Mouse (Mus musculus) liver, embryonic 11.5 days (tissue): Measurements from ENCODE around the gene Olfr701. TPM values are rescaled to one million over a fixed set of nuclear protein-coding genes. Genes with fewer than 3 reads are reported as not detected.

Experiments
- ATAC-seq: fragments of 200-750 bp; cut with Nextera tagmentation; replicated peaks from 2 replicates; pipeline ENCODE4 v1.8.0; 2017; ENCODE audit warnings: moderate number of reproducible peaks, mild to moderate bottlenecking, moderate TSS enrichment, moderate library complexity; ENCODE audit not compliant: low FRiP score
- DNase-seq: peaks from one replicate; pipeline ENCODE4 v3.0.0-alpha.2; 2017; ENCODE audit warnings: low spot score
- H3K27ac ChIP-seq: fragments of 300-500 bp; sonication (generic); 2 replicates; pipeline ENCODE4 v1.5.1; 2014; ENCODE audit warnings: mild to moderate bottlenecking, low read depth, low read length, control low read depth
- H3K27me3 ChIP-seq: fragments of 300-500 bp; sonication (generic); replicated peaks from 2 replicates; pipeline ENCODE4 v1.6.1; 2014; ENCODE audit warnings: low read length, mixed read lengths; ENCODE audit not compliant: control insufficient read depth, insufficient read depth
- H3K36me3 ChIP-seq: fragments of 300-500 bp; sonication (generic); 2 replicates; pipeline ENCODE4 v1.6.1; 2014; ENCODE audit warnings: mild to moderate bottlenecking, low read length, moderate library complexity, mixed read lengths; ENCODE audit not compliant: control insufficient read depth, insufficient read depth
- H3K4me1 ChIP-seq: fragments of 300-500 bp; sonication (generic); replicated peaks from 2 replicates; pipeline ENCODE4 v1.6.1; 2014; ENCODE audit warnings: low read length, mixed read lengths; ENCODE audit not compliant: control insufficient read depth, insufficient read depth
- H3K4me2 ChIP-seq: fragments of 300-500 bp; sonication (generic); 2 replicates; pipeline ENCODE4 v1.6.1; 2014; ENCODE audit warnings: mild to moderate bottlenecking, control low read depth, moderate library complexity
- H3K4me3 ChIP-seq: fragments of 300-500 bp; sonication (generic); 2 replicates; pipeline ENCODE4 v1.5.1; 2014; ENCODE audit warnings: low read depth, low read length, control low read depth
- H3K9ac ChIP-seq: fragments of 300-500 bp; sonication (generic); 2 replicates; pipeline ENCODE4 v1.6.1; 2014; ENCODE audit warnings: low read depth, low read length, control low read depth
- H3K9me3 ChIP-seq: fragments of 300-500 bp; sonication (generic); 2 replicates; pipeline ENCODE4 v1.6.1; 2016; ENCODE audit warnings: low read length, inconsistent platforms, mixed read lengths; ENCODE audit not compliant: control insufficient read depth
- WGBS: fragments of 180-500 bp; shearing (Covaris S2); extraction: QIAGEN DNeasy Blood & Tissue Kit; methylation state at CpG from one replicate; pipeline ENCODE4 v1.1.7; 2014; 5-methylcytosine and 5-hydroxymethylcytosine counted together
- polyA plus RNA-seq: library from polyadenylated mRNA; unstranded; fragments of >200 nt; fragmentation: Nextera tagmentation; extraction: Ambion mirVana; gene quantifications from 2 replicates; pipeline ENCODE4 v1.2.1, GENCODE M21; 2014

Gene Olfr701
- polyA plus RNA-seq = not detected in 2 replicates

DNA sequence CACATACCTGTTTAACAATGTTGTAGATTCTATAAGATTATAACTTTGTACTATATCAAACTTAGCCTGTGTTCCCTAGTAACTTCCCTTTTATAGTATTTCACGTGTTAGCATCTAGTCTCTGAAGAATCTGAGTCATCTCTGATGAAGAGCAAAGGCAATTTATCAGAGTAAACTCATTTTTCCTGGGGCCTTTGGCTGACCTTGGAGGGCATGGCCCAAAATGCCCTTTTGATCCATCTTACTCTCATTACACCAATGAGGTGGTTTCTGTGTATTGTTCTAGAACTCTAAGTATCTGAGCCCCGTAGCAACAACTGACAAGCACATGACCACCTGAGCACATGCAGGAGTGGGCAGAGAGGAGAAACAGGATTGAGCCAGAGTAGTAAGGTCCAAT is at the start of gene Olfr701:
Gene Olfr701, plus strand, starts transcription at position 301 of the 400 bp plus-strand sequence.
- H3K4me1 ChIP-seq = no peaks in the 10 kb centered on the region
- no peaks in the 10 kb centered on the region for H3K27me3 ChIP-seq
- 63% methylated on average over 2 of the region's 2 CpGs for WGBS
- no peaks in the 10 kb centered on the region for H3K9me3 ChIP-seq
- H3K9ac ChIP-seq = no peak within 1 kb of the TSS
- no peaks in the 10 kb centered on the region for H3K36me3 ChIP-seq
- H3K4me2 ChIP-seq = no peak within 1 kb of the TSS
- H3K4me3 ChIP-seq = no peak within 1 kb of the TSS
- H3K27ac ChIP-seq = no peak within 1 kb of the TSS
- ATAC-seq (no peak), DNase-seq (no peak)

DNA sequence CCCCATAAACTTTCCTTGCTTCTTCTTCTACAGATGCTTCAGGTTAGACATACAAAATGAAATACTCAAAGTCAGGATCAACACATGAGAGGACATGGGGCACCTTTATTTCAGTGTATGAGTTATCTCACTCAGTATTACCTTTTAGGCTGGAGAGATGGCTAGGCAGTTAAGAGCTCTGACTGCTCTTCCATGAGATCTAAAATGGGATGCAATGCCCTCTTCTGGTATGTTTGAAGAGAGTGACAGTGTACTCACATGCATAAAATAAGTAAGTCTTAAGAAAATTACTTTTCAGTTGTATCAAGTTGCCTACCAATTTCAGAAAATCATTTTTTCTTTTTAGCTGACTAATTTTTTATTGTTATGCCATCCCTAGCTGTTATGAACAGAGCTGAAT is 25.6 kb upstream of the Olfr701 start:
- H3K4me1 ChIP-seq = no peaks in the 10 kb centered on the region
- no peak overlapping the region for H3K9ac ChIP-seq
- H3K4me2 ChIP-seq = no peak overlapping the region
- ATAC-seq = no peak
- H3K4me3 ChIP-seq = no peak overlapping the region
- no peaks in the 10 kb centered on the region for H3K9me3 ChIP-seq
- no peaks in the 10 kb centered on the region for H3K36me3 ChIP-seq
- no peaks in the 10 kb centered on the region for H3K27me3 ChIP-seq
- no peak overlapping the region for H3K27ac ChIP-seq
- DNase-seq = no peak

DNA sequence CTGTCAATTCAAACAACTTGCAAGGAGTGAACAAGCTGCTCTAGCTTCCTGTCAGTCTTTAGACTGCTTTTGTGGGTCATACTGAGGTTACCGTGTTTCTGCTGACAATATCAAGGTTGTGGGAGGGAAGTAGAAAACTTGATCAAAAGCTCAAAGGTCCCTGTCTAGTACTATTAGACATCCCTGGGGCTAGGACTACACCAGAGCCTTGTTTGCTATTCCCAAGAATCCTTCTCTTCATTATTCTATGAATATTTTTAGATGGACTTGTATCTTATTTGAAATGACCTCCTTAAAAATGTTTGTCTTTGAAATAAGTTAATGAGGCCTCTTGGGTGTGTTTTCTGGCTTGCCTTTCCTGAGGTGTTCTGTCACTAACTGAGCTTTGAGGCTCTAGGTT is 20.8 kb upstream of the Olfr701 start, which contains the start of gene Olfr699:
Gene Olfr699, minus strand, starts transcription at position 101 of the 400 bp plus-strand sequence.
- WGBS = 68% methylated on average over 1 of the region's 1 CpGs
- no peak for DNase-seq
- no peak for ATAC-seq

DNA sequence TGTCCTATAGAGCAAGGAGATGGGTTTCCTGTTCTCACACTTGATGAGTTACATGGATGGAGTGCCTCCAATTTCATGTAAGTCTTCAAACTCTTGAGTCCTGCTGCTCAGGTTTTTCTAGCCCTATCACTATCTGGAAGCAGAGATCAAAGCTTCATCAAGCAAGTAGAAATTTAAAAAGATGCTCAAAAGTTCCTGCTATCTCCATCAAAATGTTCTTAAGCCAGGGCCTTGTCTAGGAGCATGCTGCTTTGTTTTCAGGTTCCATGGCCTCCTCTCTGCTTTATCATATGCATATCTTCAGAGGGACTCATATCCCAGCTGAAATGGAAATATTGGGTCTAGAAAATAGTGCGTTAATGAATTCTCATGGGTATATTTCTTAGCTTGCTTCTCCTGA is 5.2 kb upstream of the Olfr701 start, which contains the start of gene Olfr700:
Gene Olfr700, minus strand, starts transcription at position 101 of the 400 bp plus-strand sequence.
- ATAC-seq (no peak), DNase-seq (no peak)
- WGBS = 88% methylated on average over 1 of the region's 1 CpGs
- Histone ChIP-seq H3K4me2 (no peak within 1 kb of the TSS), H3K27ac (no peak within 1 kb of the TSS), H3K9me3 (no peaks in the 10 kb centered on the region), H3K4me3 (no peak within 1 kb of the TSS), H3K9ac (no peak within 1 kb of the TSS), H3K4me1 (no peaks in the 10 kb centered on the region), H3K36me3 (no peaks in the 10 kb centered on the region), H3K27me3 (no peaks in the 10 kb centered on the region)

More for the DNA sequence above, 20.8 kb upstream of the Olfr701 start, which contains the start of gene Olfr699:
- Histone ChIP-seq H3K4me1 (no peaks in the 10 kb centered on the region), H3K27me3 (no peaks in the 10 kb centered on the region), H3K9ac (no peak within 1 kb of the TSS), H3K4me2 (no peak within 1 kb of the TSS), H3K4me3 (no peak within 1 kb of the TSS), H3K27ac (no peak within 1 kb of the TSS), H3K36me3 (no peaks in the 10 kb centered on the region), H3K9me3 (0 out of 2 replicates have a peak, but pooled peaks cover 3% of the 10 kb centered on the region)

DNA sequence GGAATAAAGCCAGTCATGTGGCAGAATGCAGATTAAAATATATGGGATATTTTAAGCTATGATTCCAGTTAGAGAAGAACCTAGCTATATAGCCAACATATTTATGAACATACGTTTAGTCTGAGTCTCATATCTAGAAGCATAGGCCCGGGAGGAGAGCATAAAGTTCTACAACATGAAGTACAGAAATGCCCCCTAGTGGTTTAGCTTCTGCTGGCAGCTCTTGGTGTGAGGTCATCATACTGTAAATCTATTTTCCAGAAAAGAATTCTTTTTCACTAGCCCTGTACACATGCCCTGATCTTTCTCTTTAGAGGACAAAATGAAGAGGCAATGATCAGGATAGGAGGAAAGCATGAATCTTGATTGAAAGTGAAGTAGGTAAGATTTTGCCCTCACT is 1.8 kb downstream of the Olfr701 start:
- Histone ChIP-seq H3K27me3 (no peaks in the 10 kb centered on the region), H3K9ac (no peak overlapping the region), H3K36me3 (no peaks in the 10 kb centered on the region), H3K4me3 (no peak overlapping the region), H3K4me2 (no peak overlapping the region), H3K4me1 (no peaks in the 10 kb centered on the region), H3K27ac (no peak overlapping the region), H3K9me3 (no peaks in the 10 kb centered on the region)
- 36% methylated on average over 2 of the region's 2 CpGs for WGBS
- no peak for DNase-seq
- no peak for ATAC-seq

DNA sequence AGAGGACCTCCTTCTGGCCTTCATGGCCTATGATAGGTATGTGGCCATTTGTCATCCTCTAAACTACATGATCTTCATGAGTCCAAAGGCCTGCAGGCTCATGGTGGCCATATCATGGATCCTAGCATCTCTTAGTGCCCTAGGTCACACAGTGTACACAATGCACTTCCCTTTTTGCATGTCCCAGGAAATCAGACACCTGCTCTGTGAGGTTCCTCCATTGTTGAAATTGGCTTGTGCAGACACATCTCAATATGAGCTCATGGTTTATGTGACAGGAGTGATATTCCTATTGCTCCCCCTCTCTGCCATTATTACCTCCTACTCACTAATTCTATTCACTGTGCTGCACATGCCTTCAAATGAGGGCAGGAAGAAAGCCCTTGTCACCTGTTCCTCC is 4.5 kb downstream of the Olfr701 start:
- no peak for DNase-seq
- Histone ChIP-seq H3K27me3 (no peaks in the 10 kb centered on the region), H3K27ac (no peak overlapping the region), H3K9ac (no peak overlapping the region), H3K36me3 (no peaks in the 10 kb centered on the region), H3K4me1 (no peaks in the 10 kb centered on the region), H3K4me2 (no peak overlapping the region), H3K9me3 (no peaks in the 10 kb centered on the region), H3K4me3 (no peak overlapping the region)
- no peak for ATAC-seq

DNA sequence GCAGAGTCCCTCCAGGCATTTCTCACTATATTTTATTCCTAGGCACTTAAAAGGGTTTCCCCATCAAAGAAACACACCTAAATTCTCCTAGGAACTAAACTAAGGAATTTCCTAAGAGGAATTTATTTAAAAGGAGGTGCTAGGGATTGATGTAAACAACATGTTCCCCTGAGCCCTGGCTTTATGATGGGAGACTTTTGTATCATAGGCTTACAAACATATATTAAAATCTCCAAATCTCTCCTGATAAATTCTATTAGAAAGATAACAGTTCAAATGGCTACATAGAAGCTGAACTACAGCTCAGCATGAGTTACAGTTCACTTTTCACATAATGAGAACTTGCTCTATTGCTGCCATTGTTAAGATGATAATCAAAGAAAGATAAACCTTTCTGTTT is 19.9 kb downstream of the Olfr701 start, which contains the start of gene Olfr702:
Gene Olfr702, minus strand, starts transcription at position 101 of the 400 bp plus-strand sequence.
- H3K4me1 ChIP-seq = no peaks in the 10 kb centered on the region
- no peak within 1 kb of the TSS for H3K27ac ChIP-seq
- no peaks in the 10 kb centered on the region for H3K27me3 ChIP-seq
- H3K36me3 ChIP-seq = no peaks in the 10 kb centered on the region
- DNase-seq (no peak), ATAC-seq (no peak)
- no peak within 1 kb of the TSS for H3K4me3 ChIP-seq
- no peak within 1 kb of the TSS for H3K4me2 ChIP-seq
- H3K9me3 ChIP-seq = no peaks in the 10 kb centered on the region
- no peak within 1 kb of the TSS for H3K9ac ChIP-seq

DNA sequence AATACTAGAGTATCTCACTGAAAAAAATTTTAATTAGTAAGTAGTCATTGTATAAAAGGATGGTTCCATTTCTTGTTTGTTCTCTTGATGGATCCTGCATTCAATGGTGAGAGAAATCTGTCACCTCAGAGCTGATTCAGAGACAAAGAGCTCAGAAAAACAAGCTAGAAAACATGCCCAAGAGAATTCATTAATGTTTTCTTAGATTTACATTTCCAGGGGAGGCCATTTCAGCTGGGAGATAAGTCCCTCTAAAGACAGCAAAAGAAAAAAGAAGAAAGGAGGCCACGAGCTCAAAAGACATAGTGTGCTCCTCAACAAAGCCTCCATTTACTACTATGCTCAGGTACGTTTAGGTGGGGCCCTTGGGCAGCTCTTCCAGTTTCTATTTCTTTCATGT is 29.1 kb downstream of the Olfr701 start, which contains the start of gene Olfr703:
Gene Olfr703, plus strand, starts transcription at position 301 of the 400 bp plus-strand sequence.
- Histone ChIP-seq H3K9ac (no peak within 1 kb of the TSS), H3K4me3 (no peak within 1 kb of the TSS), H3K27ac (no peak within 1 kb of the TSS), H3K36me3 (no peaks in the 10 kb centered on the region), H3K4me1 (no peaks in the 10 kb centered on the region), H3K27me3 (no peaks in the 10 kb centered on the region), H3K9me3 (peaks cover 2% of the 10 kb centered on the region; the same call in 1 of the 2 replicates), H3K4me2 (no peak within 1 kb of the TSS)
- ATAC-seq (no peak), DNase-seq (no peak)
- 63% methylated on average over 2 of the region's 2 CpGs for WGBS

DNA sequence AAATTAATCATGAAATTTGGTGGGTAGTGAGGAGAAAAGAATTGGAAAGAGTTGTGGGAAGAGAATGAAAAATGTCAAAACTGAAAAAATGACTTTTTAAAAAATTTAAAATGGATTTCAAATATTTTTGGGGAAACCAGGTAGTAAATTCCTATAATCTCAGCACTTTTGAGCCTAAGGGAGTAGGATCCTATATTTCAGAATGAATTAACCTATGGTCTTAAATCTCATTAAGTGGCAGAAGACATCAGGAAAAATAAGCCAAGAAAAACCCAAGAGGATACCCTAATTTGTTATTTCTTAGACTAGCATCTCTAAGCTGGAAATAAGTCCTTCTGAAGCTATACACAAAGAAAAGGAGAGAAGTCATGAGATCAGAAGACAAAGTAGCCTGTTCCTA is 49.0 kb downstream of the Olfr701 start, which contains the start of gene Olfr704:
Gene Olfr704, plus strand, starts transcription at position 301 of the 400 bp plus-strand sequence.
- Histone ChIP-seq H3K27ac (no peak within 1 kb of the TSS), H3K9ac (no peak within 1 kb of the TSS), H3K4me2 (no peak within 1 kb of the TSS), H3K9me3 (no peaks in the 10 kb centered on the region), H3K4me3 (no peak within 1 kb of the TSS), H3K27me3 (no peaks in the 10 kb centered on the region), H3K36me3 (no peaks in the 10 kb centered on the region), H3K4me1 (no peaks in the 10 kb centered on the region)
- DNase-seq (no peak), ATAC-seq (no peak)
